Mouse (Mus musculus): ENCODE measurements around the gene Caprin2. TPM values are rescaled to one million over a fixed set of nuclear protein-coding genes. Genes with fewer than 3 reads are reported as not detected.

Gene Caprin2
- total and polyA plus RNA-seq, 3 experiments: 5.9 to 6.4 TPM; not detected in 1

GRCm38 (mm10) chr6:148816751-148817150, 79.3 kb downstream of the Caprin2 start:
- DNase-seq (ENCODE audit: low read depth, low spot score): no peak
- H3K4me3 ChIP-seq (ENCODE audit: control insufficient read depth in 1 of 2, insufficient read depth in 1 of 2, low read depth in 2 of 2, low read length in 2 of 2): no peak overlapping the region
- H3K79me2 ChIP-seq (ENCODE audit: control insufficient read depth, insufficient read depth, low read length, poor library complexity): no peaks in the 10 kb centered on the region
- peaks cover 0 to 9% of the 10 kb centered on the region in 2 experiments; a peak in 2 of 4 replicates for H3K36me3 ChIP-seq (ENCODE audit: control insufficient read depth in 1 of 2, insufficient read depth in 2 of 2, low read length in 2 of 2)
- H3K4me1 ChIP-seq (ENCODE audit: control insufficient read depth in 1 of 2, insufficient read depth in 2 of 2, low read length in 2 of 2): no peaks in the 10 kb centered on the region
- H3K9ac ChIP-seq (ENCODE audit: control insufficient read depth, low read depth, low read length, poor library complexity, severe bottlenecking): no peak overlapping the region
- TF ChIP-seq SMC3 (IDR thresholded peaks at IDR 0.05; ENCODE audit: low read depth, low read length) (no peak), NRF1 (IDR thresholded peaks at IDR 0.05; ENCODE audit: insufficient read depth, low read depth, low read length, poor library complexity, severe bottlenecking) (no peak), UBTF (IDR thresholded peaks at IDR 0.05; ENCODE audit: borderline replicate concordance, insufficient read depth, low read depth, low read length) (no peak), POLR2AphosphoS5 (IDR thresholded peaks at IDR 0.05; ENCODE audit: borderline replicate concordance, low read depth, low read length) (no peak), MAZ (IDR thresholded peaks at IDR 0.05; ENCODE audit: low read depth, low read length) (no peak), SIN3A (IDR thresholded peaks at IDR 0.05; ENCODE audit: low read length) (no peak), GATA1 (IDR thresholded peaks at IDR 0.05; ENCODE audit: low read depth, low read length) (no peak), KAT2A (conservative IDR thresholded peaks at IDR 0.05; ENCODE audit: low read depth, low read length) (no peak), POLR2A (IDR thresholded peaks at IDR 0.05; ENCODE audit: control insufficient read depth in 1 of 2, insufficient read depth in 1 of 2, low read depth in 1 of 2, low read length in 2 of 2, poor library complexity in 1 of 2) (no peak), USF2 (IDR thresholded peaks at IDR 0.05; ENCODE audit: borderline replicate concordance in 1 of 2, insufficient read depth in 1 of 2, low read depth in 1 of 2, low read length in 2 of 2) (no peak), HCFC1 (IDR thresholded peaks at IDR 0.05; ENCODE audit: low read depth, low read length) (no peak)
- no peak overlapping the region for H3K27ac ChIP-seq (ENCODE audit: control insufficient read depth, low read depth, low read length)
- H3K27me3 ChIP-seq (ENCODE audit: control insufficient read depth in 1 of 2, insufficient read depth in 2 of 2, low read length in 2 of 2): no peaks in the 10 kb centered on the region
- H3K9me3 ChIP-seq (replicated peaks; ENCODE audit: insufficient read depth, low read length): no peaks in the 10 kb centered on the region

DNA sequence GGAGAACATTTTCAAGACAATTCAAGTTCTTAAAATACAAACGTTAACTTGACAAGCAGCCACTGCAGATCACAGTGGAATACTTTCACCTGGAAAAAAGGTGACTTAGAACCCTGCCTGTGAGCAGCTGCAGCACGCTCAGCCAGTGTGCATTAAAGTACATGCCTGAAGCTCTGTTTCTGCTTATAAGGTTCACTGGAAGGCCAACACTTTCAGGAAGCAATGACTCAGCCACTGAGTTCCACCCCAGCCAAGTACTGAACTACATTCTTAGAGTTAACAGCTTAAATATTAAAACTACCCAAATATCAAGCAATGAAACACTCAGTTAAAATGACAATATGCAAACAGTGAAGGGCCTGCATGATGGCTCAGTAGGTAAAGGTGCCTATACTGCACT, 84.9 kb downstream of the Caprin2 start:
- Histone ChIP-seq H3K9ac (ENCODE audit: control insufficient read depth, low read depth, low read length, poor library complexity, severe bottlenecking) (no peak overlapping the region), H3K36me3 (ENCODE audit: control insufficient read depth in 1 of 2, insufficient read depth in 2 of 2, low read length in 2 of 2) (peaks cover 0 to 25% of the 10 kb centered on the region in 2 experiments; a peak in 2 of 4 replicates)

More for the DNA sequence above, 84.9 kb downstream of the Caprin2 start:
- no peaks in the 10 kb centered on the region for H3K9me3 ChIP-seq (replicated peaks; ENCODE audit: insufficient read depth, low read length)
- no peaks in the 10 kb centered on the region for H3K79me2 ChIP-seq (ENCODE audit: control insufficient read depth, insufficient read depth, low read length, poor library complexity)
- no peak for TF ChIP-seq RCOR1 (IDR thresholded peaks at IDR 0.05; ENCODE audit: low read depth, low read length)
- no peak for TF ChIP-seq TBP (IDR thresholded peaks at IDR 0.05; ENCODE audit: low read depth, low read length)
- no peak for TF ChIP-seq ELF1 (IDR thresholded peaks at IDR 0.05; ENCODE audit: low read depth, low read length)
- no peak for TF ChIP-seq NRF1 (IDR thresholded peaks at IDR 0.05; ENCODE audit: insufficient read depth, low read depth, low read length, poor library complexity, severe bottlenecking)
- no peak for TF ChIP-seq TCF12 (IDR thresholded peaks at IDR 0.05; ENCODE audit: low read depth, low read length)
- TF ChIP-seq ZMIZ1 (IDR thresholded peaks at IDR 0.05; ENCODE audit: low read depth, low read length): no peak
- no peak for TF ChIP-seq EP300 (IDR thresholded peaks at IDR 0.05; ENCODE audit: low read depth in 1 of 2, low read length in 2 of 2)
- TF ChIP-seq UBTF (IDR thresholded peaks at IDR 0.05; ENCODE audit: borderline replicate concordance, insufficient read depth, low read depth, low read length): no peak
- no peak for TF ChIP-seq HCFC1 (IDR thresholded peaks at IDR 0.05; ENCODE audit: low read depth, low read length)
- TF ChIP-seq CHD2 (IDR thresholded peaks at IDR 0.05; ENCODE audit: low read length): no peak
- no peak for TF ChIP-seq MAFK (IDR thresholded peaks at IDR 0.05; ENCODE audit: borderline replicate concordance, low read depth, low read length)
- no peak for TF ChIP-seq ZKSCAN1 (IDR thresholded peaks at IDR 0.05; ENCODE audit: low read depth, low read length)
- no peak for TF ChIP-seq GABPA (IDR thresholded peaks at IDR 0.05; ENCODE audit: low read depth, low read length)
- DNase-seq (ENCODE audit: low read depth, low spot score): no peak
- H3K27me3 ChIP-seq (ENCODE audit: control insufficient read depth in 1 of 2, insufficient read depth in 2 of 2, low read length in 2 of 2): no peaks in the 10 kb centered on the region
- no peaks in the 10 kb centered on the region for H3K4me1 ChIP-seq (ENCODE audit: control insufficient read depth in 1 of 2, insufficient read depth in 2 of 2, low read length in 2 of 2)
- H3K4me3 ChIP-seq (ENCODE audit: control insufficient read depth in 1 of 2, insufficient read depth in 1 of 2, low read depth in 2 of 2, low read length in 2 of 2): no peak overlapping the region
- H3K27ac ChIP-seq (ENCODE audit: control insufficient read depth, low read depth, low read length): no peak overlapping the region
